Mouse (Mus musculus) forebrain, embryonic 15.5 days (tissue): ENCODE measurements at regions not wholly inside any gene's neighbourhood (a gene's known extent, or its start where the extent isn't known, plus 50 kb on each side); places are given as distances from the start of the nearest gene placed in this dataset.

Source experiments
- ATAC-seq: fragments of 200-750 bp; cut with Nextera tagmentation; replicated peaks from 2 replicates; pipeline ENCODE4 v1.8.0; 2017; ENCODE audit warnings: mild to moderate bottlenecking, moderate TSS enrichment, moderate library complexity
- H3K27ac ChIP-seq: fragments of 300-500 bp; sonication (generic); replicated peaks from 2 replicates; pipeline ENCODE4 v1.5.1; 2015; ENCODE audit warnings: mild to moderate bottlenecking, inconsistent platforms
- H3K27me3 ChIP-seq: fragments of 300-500 bp; sonication (generic); 2 replicates; pipeline ENCODE4 v1.6.1; 2015; ENCODE audit warnings: inconsistent platforms
- H3K36me3 ChIP-seq: fragments of 300-500 bp; sonication (generic); 2 replicates; pipeline ENCODE4 v1.6.1; 2015; ENCODE audit warnings: mild to moderate bottlenecking, inconsistent platforms
- H3K4me1 ChIP-seq: fragments of 300-500 bp; sonication (generic); 2 replicates; pipeline ENCODE4 v1.6.1; 2015; ENCODE audit warnings: inconsistent platforms
- H3K4me2 ChIP-seq: fragments of 300-500 bp; sonication (generic); replicated peaks from 2 replicates; pipeline ENCODE4 v1.6.1; 2015; ENCODE audit warnings: mild to moderate bottlenecking, inconsistent platforms
- H3K4me3 ChIP-seq: fragments of 300-500 bp; sonication (generic); 2 replicates; pipeline ENCODE4 v1.5.1; 2015; ENCODE audit warnings: mild to moderate bottlenecking, inconsistent platforms
- H3K9ac ChIP-seq: fragments of 300-500 bp; sonication (generic); replicated peaks from 2 replicates; pipeline ENCODE4 v1.6.1; 2015; ENCODE audit warnings: mild to moderate bottlenecking, inconsistent platforms
- H3K9me3 ChIP-seq: fragments of 300-500 bp; sonication (generic); 2 replicates; pipeline ENCODE4 v1.6.1; 2016; ENCODE audit warnings: inconsistent platforms
- WGBS: fragments of 180-500 bp; shearing (Covaris S2); methylation state at CpG from one replicate; pipeline ENCODE4 v1.1.7; 2015; ENCODE audit warnings: mixed read lengths; 5-methylcytosine and 5-hydroxymethylcytosine counted together

DNA sequence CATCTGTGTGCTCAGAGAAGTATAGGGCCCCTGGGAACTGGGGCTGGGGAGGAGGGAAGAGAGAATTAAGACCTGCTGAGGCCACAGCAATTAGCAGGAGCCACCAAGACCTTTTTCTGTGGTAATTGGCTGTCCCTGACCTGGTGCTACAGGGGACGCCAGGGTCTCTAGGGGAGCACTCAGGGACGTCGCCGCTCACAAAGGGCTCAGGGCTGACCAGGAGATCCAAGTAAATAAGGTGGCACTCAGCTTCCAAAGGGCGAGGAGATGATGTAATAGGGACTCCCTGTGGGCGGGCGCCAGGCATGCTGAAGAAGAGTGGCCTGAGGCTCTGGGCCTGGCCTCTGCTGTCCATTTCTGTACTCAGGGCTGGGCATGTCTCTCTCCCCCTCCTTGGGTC is 363.2 kb upstream of the 3110018I06Rik start:
- Histone ChIP-seq H3K27me3 (no peaks in the 10 kb centered on the region), H3K4me3 (no peak overlapping the region), H3K27ac (no peak overlapping the region), H3K9ac (no peak overlapping the region), H3K4me2 (no peak overlapping the region), H3K4me1 (no peaks in the 10 kb centered on the region), H3K36me3 (no peaks in the 10 kb centered on the region), H3K9me3 (no peaks in the 10 kb centered on the region)
- 31% methylated on average over 7 of the region's 7 CpGs for WGBS
- no peak for ATAC-seq

DNA sequence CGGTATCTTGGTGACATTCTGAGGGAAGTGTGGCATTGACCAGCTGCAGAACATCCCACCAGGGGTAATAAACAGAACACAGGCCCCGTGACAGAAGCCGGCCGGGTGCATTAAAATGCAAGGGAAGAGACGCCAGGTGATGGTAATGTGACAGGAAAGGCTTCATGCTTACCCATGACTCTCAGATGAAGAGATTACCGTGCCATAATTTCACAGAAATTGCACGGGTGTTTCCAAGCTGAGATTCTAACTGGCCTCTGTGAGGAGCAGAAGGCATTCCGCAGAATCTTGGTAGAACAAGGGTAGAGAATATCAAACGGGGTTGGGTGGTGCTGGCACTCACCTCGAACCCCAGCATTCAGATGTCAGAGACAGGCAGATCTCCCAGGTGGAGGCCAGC is 362.4 kb upstream of the 3110018I06Rik start:
- no peak overlapping the region for H3K4me3 ChIP-seq
- ATAC-seq, result no peak
- H3K4me2 ChIP-seq, result no peak overlapping the region
- 90% methylated on average over 10 of the region's 10 CpGs for WGBS
- no peak overlapping the region for H3K27ac ChIP-seq
- H3K4me1 ChIP-seq, result no peaks in the 10 kb centered on the region
- no peaks in the 10 kb centered on the region for H3K27me3 ChIP-seq
- no peaks in the 10 kb centered on the region for H3K36me3 ChIP-seq
- no peak overlapping the region for H3K9ac ChIP-seq
- H3K9me3 ChIP-seq, result no peaks in the 10 kb centered on the region

DNA sequence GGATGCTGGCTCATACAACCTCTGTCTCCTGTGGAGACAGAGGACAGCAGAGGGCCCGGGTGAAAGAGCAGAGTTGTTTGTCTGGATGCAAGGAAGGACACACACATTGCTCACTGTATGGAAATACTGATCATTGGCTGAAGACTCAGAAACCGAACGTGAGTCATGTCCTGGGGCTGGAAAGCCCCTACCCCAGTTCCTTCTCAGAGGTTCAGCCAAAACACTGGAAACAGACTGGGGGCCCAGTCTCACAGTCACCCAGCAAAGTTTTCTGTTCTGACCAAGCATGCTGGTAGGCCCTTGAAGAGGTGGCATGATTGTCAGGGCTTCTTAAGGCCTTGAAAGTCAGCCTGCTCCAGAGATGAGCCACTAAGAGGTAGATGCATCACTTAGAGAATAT is 360.8 kb upstream of the 3110018I06Rik start:
- no peak overlapping the region for H3K9ac ChIP-seq
- H3K9me3 ChIP-seq, result no peaks in the 10 kb centered on the region
- H3K4me2 ChIP-seq, result no peak overlapping the region
- 84% methylated on average over 3 of the region's 3 CpGs for WGBS
- no peaks in the 10 kb centered on the region for H3K36me3 ChIP-seq
- no peak overlapping the region for H3K4me3 ChIP-seq
- H3K27ac ChIP-seq, result no peak overlapping the region
- H3K27me3 ChIP-seq, result no peaks in the 10 kb centered on the region
- ATAC-seq, result no peak
- no peaks in the 10 kb centered on the region for H3K4me1 ChIP-seq

DNA sequence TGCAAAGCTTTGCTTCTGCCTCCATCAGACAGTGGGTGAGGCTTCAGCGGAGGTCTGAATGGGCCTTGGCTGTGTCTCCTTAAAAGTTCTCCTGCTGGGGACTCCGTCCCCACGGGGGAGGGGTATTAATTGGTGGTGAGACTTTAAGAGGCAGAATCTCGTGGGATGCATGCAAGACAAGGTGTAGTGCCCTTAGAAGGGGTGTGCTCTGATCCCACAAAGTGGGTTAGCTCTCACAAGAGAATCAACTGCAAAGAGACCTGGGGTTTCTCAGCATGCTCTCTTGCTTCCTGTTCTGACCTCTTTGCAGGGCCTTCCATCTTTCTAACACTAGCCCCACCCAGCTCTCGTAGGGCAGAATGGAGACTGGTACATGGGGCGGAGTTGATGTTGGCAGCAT is 359.2 kb upstream of the 3110018I06Rik start:
- Histone ChIP-seq H3K4me2 (no peak overlapping the region), H3K9ac (no peak overlapping the region), H3K27ac (no peak overlapping the region), H3K4me3 (no peak overlapping the region), H3K4me1 (no peaks in the 10 kb centered on the region), H3K27me3 (no peaks in the 10 kb centered on the region), H3K9me3 (no peaks in the 10 kb centered on the region), H3K36me3 (no peaks in the 10 kb centered on the region)
- 65% methylated on average over 6 of the region's 6 CpGs for WGBS
- no peak for ATAC-seq

DNA sequence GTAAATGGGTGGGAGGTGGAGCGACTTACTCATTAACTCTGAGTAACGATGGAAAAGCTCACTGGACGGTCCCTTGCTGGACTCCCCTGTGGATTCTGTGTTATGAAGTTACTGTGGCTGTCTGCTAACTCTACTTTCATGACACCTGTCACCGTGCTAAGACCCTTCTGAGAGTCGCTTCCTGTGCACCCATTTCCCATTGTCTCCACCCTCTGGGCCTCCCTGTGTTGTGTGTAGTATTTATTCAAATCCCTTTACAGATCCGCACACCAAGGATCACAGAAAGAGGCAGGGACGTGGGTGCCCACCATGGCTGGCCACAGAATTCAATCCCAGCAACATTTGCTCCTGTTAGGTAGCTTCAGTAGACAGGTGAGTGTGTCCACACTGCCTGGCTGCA is 357.1 kb upstream of the 3110018I06Rik start:
- H3K4me2 ChIP-seq, result no peak overlapping the region
- H3K27ac ChIP-seq, result no peak overlapping the region
- H3K4me1 ChIP-seq, result no peaks in the 10 kb centered on the region
- 69% methylated on average over 7 of the region's 7 CpGs for WGBS
- ATAC-seq, result no peak
- H3K4me3 ChIP-seq, result no peak overlapping the region
- H3K9ac ChIP-seq, result no peak overlapping the region
- H3K27me3 ChIP-seq, result no peaks in the 10 kb centered on the region
- H3K9me3 ChIP-seq, result no peaks in the 10 kb centered on the region
- H3K36me3 ChIP-seq, result no peaks in the 10 kb centered on the region

DNA sequence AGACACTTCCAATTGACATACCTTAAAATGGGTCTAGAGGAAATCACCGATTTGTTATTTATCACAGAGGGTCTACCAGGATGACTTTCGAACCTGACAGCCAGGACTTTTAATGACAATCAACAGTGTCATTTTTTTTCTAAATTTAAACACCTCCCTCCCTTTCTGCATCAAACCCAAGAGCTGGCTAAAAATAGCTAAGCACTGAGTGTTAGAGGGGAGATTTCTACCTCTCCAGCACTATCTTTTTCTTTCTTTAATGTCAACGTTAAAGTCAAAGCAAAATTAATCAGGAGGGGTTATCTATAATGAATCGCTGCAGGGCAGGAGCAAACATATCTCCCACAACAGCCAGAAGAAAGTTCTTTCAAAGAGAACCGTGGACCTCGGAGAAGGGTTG is 356.6 kb upstream of the 3110018I06Rik start:
- H3K4me3 ChIP-seq, result no peak overlapping the region
- no peak overlapping the region for H3K4me2 ChIP-seq
- no peak for ATAC-seq
- H3K9ac ChIP-seq, result no peak overlapping the region
- H3K27me3 ChIP-seq, result no peaks in the 10 kb centered on the region
- H3K27ac ChIP-seq, result no peak overlapping the region
- H3K36me3 ChIP-seq, result no peaks in the 10 kb centered on the region
- WGBS, result 77% methylated on average over 6 of the region's 6 CpGs
- no peaks in the 10 kb centered on the region for H3K9me3 ChIP-seq
- H3K4me1 ChIP-seq, result no peaks in the 10 kb centered on the region

DNA sequence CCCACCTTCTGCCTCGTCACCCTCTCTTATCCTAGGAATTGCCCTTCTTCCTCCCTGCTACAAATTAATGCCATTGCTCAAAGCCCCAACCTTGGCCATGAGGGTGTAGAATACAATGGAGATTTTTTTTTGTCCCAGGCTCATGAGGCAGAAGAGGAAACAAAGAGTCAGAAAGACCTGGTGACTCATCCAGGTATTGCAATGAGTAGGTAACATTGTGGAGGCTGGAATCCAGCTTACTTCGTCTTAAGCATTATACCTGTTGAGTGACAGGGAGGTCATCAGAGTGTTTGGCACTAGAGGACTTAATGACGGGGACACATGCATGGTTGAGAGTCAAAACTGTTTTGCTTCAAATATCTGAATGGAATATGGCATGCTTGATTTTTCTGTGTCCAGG is 355.9 kb upstream of the 3110018I06Rik start:
- H3K27me3 ChIP-seq, result no peaks in the 10 kb centered on the region
- no peaks in the 10 kb centered on the region for H3K9me3 ChIP-seq
- H3K9ac ChIP-seq, result no peak overlapping the region
- no peak overlapping the region for H3K4me3 ChIP-seq
- no peak for ATAC-seq
- H3K4me1 ChIP-seq, result no peaks in the 10 kb centered on the region
- 82% methylated on average over 3 of the region's 3 CpGs for WGBS
- H3K36me3 ChIP-seq, result no peaks in the 10 kb centered on the region
- no peak overlapping the region for H3K4me2 ChIP-seq
- no peak overlapping the region for H3K27ac ChIP-seq

DNA sequence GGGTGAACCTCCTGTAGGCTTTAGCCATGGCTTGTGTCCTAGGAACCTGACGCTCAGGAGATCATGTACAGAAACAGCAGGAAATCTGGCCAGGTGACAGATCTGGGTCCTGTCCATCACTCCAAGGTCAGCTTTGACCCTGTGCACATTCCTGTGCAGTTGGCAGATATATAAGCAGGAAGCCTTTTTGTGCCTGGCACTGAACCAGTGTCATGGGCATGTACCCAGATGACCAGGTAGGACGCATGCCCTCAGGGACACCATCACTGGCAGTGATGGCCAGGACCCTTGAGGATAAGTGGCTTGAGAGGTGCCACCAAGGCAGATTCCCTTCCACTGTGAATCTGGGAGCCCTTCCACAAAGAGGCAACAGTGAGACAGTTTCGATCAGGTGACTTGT is 354.1 kb upstream of the 3110018I06Rik start:
- Histone ChIP-seq H3K27ac (no peak overlapping the region), H3K4me1 (no peaks in the 10 kb centered on the region), H3K36me3 (no peaks in the 10 kb centered on the region), H3K4me2 (no peak overlapping the region), H3K4me3 (no peak overlapping the region), H3K9ac (no peak overlapping the region), H3K27me3 (no peaks in the 10 kb centered on the region), H3K9me3 (no peaks in the 10 kb centered on the region)
- WGBS, result 88% methylated on average over 3 of the region's 3 CpGs
- no peak for ATAC-seq

DNA sequence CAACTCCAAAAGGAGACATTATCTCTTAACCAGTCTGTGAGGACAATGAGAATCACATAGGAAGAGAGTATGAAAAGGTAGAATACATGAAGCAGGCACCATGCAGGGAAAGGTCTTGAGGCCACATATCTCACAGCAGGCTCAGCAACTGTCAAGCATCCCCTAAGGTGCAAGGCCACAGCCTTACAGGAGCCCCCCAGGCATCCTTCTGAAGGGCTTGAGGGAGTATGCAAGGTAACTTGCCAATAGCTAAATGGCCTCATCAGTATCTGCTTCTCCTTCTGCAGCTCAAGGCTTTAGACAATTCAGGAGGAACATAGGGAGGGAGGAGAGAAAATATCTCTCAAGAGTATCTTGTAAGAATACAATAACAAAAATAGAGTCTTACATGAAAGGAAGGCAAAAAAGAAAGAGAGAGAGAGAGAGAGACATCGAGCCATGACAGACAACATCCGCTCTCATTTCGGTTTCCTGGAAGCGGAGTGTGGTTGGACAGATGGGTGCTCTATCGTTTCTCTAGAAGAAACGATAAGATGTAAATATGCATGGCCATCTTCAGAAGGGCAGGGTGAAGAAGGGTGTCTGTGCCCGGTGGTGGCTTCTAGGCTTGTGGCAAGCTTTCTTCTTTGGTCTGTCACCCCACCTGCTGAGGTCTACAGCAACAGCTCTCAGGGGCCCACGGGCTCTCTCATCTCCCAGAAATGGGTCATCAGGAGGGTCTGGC is 349.6 kb upstream of the 3110018I06Rik start:
- no peaks in the 10 kb centered on the region for H3K4me1 ChIP-seq
- no peak overlapping the region for H3K9ac ChIP-seq
- no peaks in the 10 kb centered on the region for H3K27me3 ChIP-seq
- H3K4me2 ChIP-seq, result no peak overlapping the region
- no peak overlapping the region for H3K27ac ChIP-seq
- H3K9me3 ChIP-seq, result no peaks in the 10 kb centered on the region
- no peaks in the 10 kb centered on the region for H3K36me3 ChIP-seq
- WGBS, result 90% methylated on average over 8 of the region's 8 CpGs
- no peak overlapping the region for H3K4me3 ChIP-seq
- ATAC-seq, result no peak

DNA sequence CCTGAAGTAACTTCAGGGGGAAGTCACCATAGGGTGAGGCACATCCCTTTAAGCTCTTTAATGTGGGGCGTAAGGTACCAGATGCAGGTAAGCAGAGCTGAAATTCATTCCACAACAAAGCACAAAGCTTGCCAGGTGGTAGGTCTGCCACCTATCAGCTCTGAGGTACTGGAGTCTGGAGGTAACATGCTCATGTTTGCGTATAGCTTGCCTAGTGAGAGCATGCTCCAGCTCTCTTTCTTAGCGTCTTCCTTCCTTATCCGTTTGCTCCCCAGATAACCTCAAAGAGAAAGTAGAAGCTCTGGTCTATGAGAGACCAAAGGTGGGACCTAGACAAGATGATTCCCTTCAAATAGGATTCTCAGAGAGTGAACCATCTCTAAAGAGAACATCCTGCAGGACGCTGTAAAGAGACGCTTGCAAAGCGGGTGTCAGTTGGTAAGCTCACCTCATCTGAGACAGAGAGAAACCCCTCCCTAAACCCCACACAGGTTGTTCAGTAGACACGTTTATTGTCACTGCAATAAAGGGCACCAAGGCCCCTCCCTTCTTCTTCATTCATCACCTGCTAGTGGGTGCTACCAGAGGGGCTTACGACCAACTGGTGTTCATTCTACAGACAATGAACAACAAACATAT is 347.4 kb upstream of the 3110018I06Rik start:
- no peaks in the 10 kb centered on the region for H3K36me3 ChIP-seq
- no peaks in the 10 kb centered on the region for H3K27me3 ChIP-seq
- WGBS, result 88% methylated on average over 9 of the region's 9 CpGs
- H3K9ac ChIP-seq, result no peak overlapping the region
- no peak overlapping the region for H3K4me2 ChIP-seq
- no peaks in the 10 kb centered on the region for H3K9me3 ChIP-seq
- no peak overlapping the region for H3K27ac ChIP-seq
- ATAC-seq, result no peak
- no peak overlapping the region for H3K4me3 ChIP-seq
- no peaks in the 10 kb centered on the region for H3K4me1 ChIP-seq

DNA sequence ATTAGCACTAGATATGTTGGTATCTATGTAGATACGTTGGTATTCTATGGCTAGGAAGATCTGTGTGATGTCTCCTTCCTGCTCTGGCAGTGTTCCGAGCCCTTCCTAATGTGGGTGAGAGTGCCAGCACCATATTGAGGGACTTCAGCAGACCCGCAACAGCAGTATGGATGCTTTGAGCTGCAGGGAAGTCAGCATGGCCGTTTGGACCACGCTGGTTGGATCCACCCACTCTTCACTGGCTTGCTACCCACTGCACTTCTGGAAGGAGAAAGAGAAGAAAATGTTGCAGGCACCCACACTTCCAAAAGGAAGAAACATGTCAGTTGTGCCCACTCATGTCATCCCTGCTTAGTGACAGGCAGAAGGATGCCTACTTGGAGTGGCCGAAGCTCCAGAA is 346.2 kb upstream of the 3110018I06Rik start:
- no peaks in the 10 kb centered on the region for H3K9me3 ChIP-seq
- H3K36me3 ChIP-seq, result no peaks in the 10 kb centered on the region
- H3K4me2 ChIP-seq, result no peak overlapping the region
- 87% methylated on average over 6 of the region's 6 CpGs for WGBS
- H3K27ac ChIP-seq, result no peak overlapping the region
- H3K27me3 ChIP-seq, result no peaks in the 10 kb centered on the region
- H3K4me3 ChIP-seq, result no peak overlapping the region
- ATAC-seq, result no peak
- H3K4me1 ChIP-seq, result no peaks in the 10 kb centered on the region
- H3K9ac ChIP-seq, result no peak overlapping the region

DNA sequence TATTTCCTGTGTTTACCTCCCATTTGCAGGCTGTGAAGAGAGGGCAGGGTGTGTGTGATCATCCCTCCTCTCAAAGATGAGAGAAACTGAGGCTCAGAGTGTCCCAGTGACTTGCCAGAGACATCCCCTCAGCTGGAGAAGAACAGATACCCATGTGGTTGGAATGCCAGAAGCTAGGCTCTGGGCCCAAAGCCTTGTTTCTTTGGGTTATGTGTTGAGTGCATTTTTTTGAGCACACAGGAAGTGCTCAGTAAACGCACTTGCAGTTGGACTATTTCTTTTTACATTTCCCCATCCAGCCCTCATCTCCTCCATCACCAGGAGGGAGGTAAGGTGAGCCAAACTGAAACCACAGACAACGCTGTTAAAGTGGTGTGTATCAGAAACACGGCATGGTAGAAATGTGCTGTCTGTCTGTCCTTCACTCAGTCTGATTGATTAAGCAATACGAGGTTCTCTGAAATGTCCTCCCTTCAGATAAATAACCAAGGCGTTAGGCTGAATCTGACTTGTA is 341.8 kb upstream of the 3110018I06Rik start:
- Histone ChIP-seq H3K9ac (no peak overlapping the region), H3K4me2 (no peak overlapping the region), H3K27me3 (no peaks in the 10 kb centered on the region), H3K4me3 (no peak overlapping the region), H3K4me1 (no peaks in the 10 kb centered on the region), H3K9me3 (no peaks in the 10 kb centered on the region), H3K27ac (no peak overlapping the region), H3K36me3 (no peaks in the 10 kb centered on the region)
- ATAC-seq, result no peak
- WGBS, result 92% methylated on average over 5 of the region's 5 CpGs

DNA sequence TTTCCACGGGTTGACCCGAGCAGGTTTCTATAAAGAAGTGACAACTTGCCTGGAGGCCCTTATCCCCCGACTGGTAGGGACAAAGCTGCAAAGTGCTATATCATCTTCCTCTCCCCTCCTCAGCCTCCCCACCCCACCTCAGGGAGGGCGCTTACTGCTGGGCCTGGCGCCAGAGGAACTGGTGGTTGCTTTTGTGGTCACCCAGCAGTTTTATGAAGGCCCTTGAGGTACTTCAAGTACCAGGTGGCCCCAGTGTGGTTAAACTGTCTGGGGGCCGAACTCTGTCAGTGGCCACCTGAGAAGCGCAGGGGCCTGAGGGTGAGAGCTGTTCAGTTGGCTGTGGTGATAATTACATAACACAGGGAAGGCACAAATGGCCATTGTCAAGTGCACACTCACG is 340.0 kb upstream of the 3110018I06Rik start:
- H3K9ac ChIP-seq, result no peak overlapping the region
- no peak overlapping the region for H3K4me2 ChIP-seq
- 82% methylated on average over 8 of the region's 8 CpGs for WGBS

More for the DNA sequence above, 340.0 kb upstream of the 3110018I06Rik start:
- no peak overlapping the region for H3K4me3 ChIP-seq
- H3K27me3 ChIP-seq, result no peaks in the 10 kb centered on the region
- no peaks in the 10 kb centered on the region for H3K9me3 ChIP-seq
- no peak overlapping the region for H3K27ac ChIP-seq
- no peak for ATAC-seq
- no peaks in the 10 kb centered on the region for H3K4me1 ChIP-seq
- H3K36me3 ChIP-seq, result no peaks in the 10 kb centered on the region
